Mouse (Mus musculus): ENCODE results near the gene Hip1. TPM values are rescaled to one million over a fixed set of nuclear protein-coding genes. Genes with fewer than 3 reads are reported as not detected.
A peak's percentile ranks its signal among the peaks of the same experiment; 100 is the strongest.

The Hip1 gene
- polyA plus RNA-seq, 1 experiment from 2014 or later: 76.5 TPM

DNA sequence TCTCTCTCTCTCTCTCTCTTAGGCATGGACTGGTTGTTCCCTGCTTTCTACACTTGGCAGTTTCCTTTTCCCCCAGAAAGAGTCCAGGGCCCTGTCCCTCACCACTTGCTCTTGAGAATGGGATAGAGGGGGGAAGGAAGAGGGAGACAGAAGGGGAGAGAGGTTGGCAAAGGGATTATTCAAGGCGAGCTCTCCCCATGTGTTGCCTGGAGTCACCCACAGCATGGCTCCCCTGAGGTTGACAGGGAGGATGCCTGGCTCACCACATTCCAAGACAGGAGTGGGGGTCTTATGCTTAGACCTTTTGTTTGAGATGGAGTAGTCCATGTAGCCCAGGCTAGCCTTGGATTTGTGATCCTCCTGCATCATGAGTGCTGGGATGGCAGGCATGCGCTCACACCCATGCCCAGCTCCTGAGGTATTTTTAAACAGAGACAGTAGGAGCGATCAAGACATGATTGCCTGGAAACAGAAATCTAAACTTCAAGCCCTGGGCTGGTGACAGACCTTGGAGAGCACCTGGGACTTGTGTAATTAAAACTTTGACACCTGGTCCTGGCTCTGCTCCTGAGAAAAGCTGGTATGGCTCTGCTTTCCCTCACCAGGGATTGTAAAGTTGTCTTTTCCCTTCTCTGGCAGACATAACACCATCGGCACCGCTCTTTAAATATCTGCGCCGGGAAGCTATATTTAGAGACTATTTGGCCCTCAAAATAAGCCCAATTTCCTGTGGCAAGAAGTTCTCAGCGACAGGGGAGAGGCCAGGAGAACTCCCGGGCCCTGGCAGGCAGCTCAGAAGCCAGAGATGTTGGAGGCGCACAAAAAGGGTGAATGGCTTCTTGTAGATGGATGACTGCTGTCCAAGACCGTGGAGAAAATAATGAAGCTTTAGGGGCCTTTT lies 20.0 kb downstream of the Hip1 start:
- H3K27me3 ChIP-seq (ENCODE audit: control insufficient read depth, insufficient read depth, low read length): no peaks in the 10 kb centered on the region
- H3K36me3 ChIP-seq (ENCODE audit: control insufficient read depth, insufficient read depth, low read length): no peaks in the 10 kb centered on the region
- H3K4me1 ChIP-seq (replicated peaks; ENCODE audit: control insufficient read depth, insufficient read depth, low read length): no peaks in the 10 kb centered on the region
- DNase-seq (ENCODE audit: low spot score): no peak
- no peak overlapping the region for H3K4me3 ChIP-seq (ENCODE audit: low read depth, low read length)
- 85% methylated on average over 11 of the region's 11 CpGs for WGBS
- no peaks in the 10 kb centered on the region for H3K9me3 ChIP-seq (ENCODE audit: control insufficient read depth, low read length)
- no peak overlapping the region for H3K4me2 ChIP-seq (ENCODE audit: low read depth, low read length, severe bottlenecking)
- ATAC-seq (replicated peaks; ENCODE audit: low FRiP score): no peak
- no peak overlapping the region for H3K27ac ChIP-seq (ENCODE audit: low read depth, low read length)
- no peak overlapping the region for H3K9ac ChIP-seq (ENCODE audit: low read length)

DNA sequence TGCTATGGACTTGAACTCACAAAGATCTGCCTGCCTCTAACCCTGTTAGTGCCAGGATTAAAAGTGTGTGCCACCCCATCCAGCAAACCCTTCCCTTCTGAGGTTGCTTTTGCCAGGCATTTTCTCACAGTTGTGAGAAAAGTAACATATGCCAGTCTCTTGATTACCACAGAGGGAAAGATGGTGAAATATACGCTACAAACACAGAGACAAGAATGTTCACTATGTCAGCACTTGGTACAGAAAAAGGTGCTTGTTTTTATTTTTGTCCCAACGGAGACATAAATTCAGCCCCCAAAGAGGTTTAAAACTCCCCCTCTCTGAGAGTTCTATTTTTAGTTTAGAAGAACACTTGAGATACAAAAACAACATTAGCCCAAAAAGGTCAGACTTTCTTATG lies 20.8 kb downstream of the Hip1 start:
- no peak overlapping the region for H3K27ac ChIP-seq (ENCODE audit: low read depth, low read length)
- no peak overlapping the region for H3K9ac ChIP-seq (ENCODE audit: low read length)
- H3K9me3 ChIP-seq (ENCODE audit: control insufficient read depth, low read length): no peaks in the 10 kb centered on the region
- H3K27me3 ChIP-seq (ENCODE audit: control insufficient read depth, insufficient read depth, low read length): no peaks in the 10 kb centered on the region
- no peak overlapping the region for H3K4me3 ChIP-seq (ENCODE audit: low read depth, low read length)
- no peaks in the 10 kb centered on the region for H3K36me3 ChIP-seq (ENCODE audit: control insufficient read depth, insufficient read depth, low read length)
- DNase-seq (ENCODE audit: low spot score): no peak
- ATAC-seq (replicated peaks; ENCODE audit: low FRiP score): no peak
- no peak overlapping the region for H3K4me2 ChIP-seq (ENCODE audit: low read depth, low read length, severe bottlenecking)
- no peaks in the 10 kb centered on the region for H3K4me1 ChIP-seq (replicated peaks; ENCODE audit: control insufficient read depth, insufficient read depth, low read length)
- 91% methylated on average over 2 of the region's 2 CpGs for WGBS

DNA sequence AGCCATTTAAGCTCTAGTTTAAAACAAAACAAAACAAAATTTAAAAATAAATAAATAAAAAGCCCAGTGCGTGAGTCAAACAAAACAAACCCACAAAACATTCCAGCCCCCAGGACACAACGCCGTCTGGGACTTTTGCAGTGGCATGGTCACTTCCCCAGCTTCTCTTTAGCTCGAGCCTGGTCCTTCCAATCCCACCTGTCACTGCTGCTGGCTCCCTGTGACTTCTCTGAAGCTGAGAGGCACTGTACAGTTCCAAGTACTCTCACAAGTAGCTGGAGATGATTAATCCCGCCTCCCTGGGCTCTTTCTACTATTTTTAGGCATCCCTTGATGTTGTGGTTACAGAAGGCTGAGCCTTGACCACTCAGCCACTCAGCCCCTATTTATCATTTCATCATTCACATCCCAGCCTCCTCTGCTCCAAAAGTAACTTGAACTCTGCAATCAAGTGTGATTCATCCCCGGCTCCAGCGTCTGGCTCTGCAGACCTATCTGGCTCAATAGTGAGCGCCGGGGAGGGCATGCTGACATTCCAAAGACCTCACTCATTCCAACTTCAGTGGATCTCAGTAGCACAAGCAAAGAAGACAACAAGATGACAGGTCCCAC lies 22.7 kb downstream of the Hip1 start:
- no peak for DNase-seq (ENCODE audit: low spot score)
- Histone ChIP-seq H3K4me2 (ENCODE audit: low read depth, low read length, severe bottlenecking) (no peak overlapping the region), H3K4me3 (ENCODE audit: low read depth, low read length) (no peak overlapping the region), H3K27ac (ENCODE audit: low read depth, low read length) (no peak overlapping the region), H3K4me1 (replicated peaks; ENCODE audit: control insufficient read depth, insufficient read depth, low read length) (no peaks in the 10 kb centered on the region), H3K9me3 (ENCODE audit: control insufficient read depth, low read length) (no peaks in the 10 kb centered on the region; the same call in 1 of the 2 replicates), H3K27me3 (ENCODE audit: control insufficient read depth, insufficient read depth, low read length) (no peaks in the 10 kb centered on the region), H3K9ac (ENCODE audit: low read length) (no peak overlapping the region), H3K36me3 (ENCODE audit: control insufficient read depth, insufficient read depth, low read length) (no peaks in the 10 kb centered on the region)
- no peak for ATAC-seq (replicated peaks; ENCODE audit: low FRiP score)
- 84% methylated on average over 9 of the region's 9 CpGs for WGBS

DNA sequence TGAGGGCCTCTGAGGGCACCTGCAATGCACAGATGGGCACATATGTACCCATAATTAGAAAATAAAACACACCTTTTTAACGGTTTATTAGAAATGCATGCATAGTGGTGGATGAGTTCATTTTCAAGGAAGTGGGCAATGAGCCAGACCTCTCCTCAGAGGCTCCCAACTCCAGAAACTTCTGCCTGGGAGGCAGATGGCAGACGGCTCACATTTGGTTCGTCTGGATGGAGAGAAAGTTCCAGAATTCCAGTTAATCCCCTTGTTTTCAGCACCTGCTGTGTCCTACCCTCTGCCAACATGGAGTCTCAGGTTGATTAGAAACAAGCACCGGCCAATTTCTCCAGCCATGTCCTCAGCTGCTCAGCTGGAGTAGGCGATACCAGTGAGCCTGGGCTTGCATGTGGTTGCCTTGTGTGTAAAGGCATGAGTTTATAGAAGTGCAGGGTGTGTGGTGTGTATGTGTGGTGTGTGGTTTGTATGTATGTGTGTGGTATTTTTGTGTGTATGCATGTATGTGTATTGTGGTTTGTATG lies 27.5 kb downstream of the Hip1 start:
- H3K4me1 ChIP-seq (replicated peaks; ENCODE audit: control insufficient read depth, insufficient read depth, low read length): no peaks in the 10 kb centered on the region
- H3K4me3 ChIP-seq (ENCODE audit: low read depth, low read length): no peak overlapping the region
- H3K9ac ChIP-seq (ENCODE audit: low read length): no peak overlapping the region
- WGBS: 91% methylated on average over 5 of the region's 5 CpGs
- peaks cover 4% of the 10 kb centered on the region; the same call in 1 of the 2 replicates for H3K9me3 ChIP-seq (ENCODE audit: control insufficient read depth, low read length)
- no peak overlapping the region for H3K4me2 ChIP-seq (ENCODE audit: low read depth, low read length, severe bottlenecking)
- ATAC-seq (replicated peaks; ENCODE audit: low FRiP score): no peak
- no peaks in the 10 kb centered on the region for H3K27me3 ChIP-seq (ENCODE audit: control insufficient read depth, insufficient read depth, low read length)
- no peaks in the 10 kb centered on the region; the same call in 1 of the 2 replicates for H3K36me3 ChIP-seq (ENCODE audit: control insufficient read depth, insufficient read depth, low read length)
- DNase-seq (ENCODE audit: low spot score): no peak
- no peak overlapping the region for H3K27ac ChIP-seq (ENCODE audit: low read depth, low read length)

DNA sequence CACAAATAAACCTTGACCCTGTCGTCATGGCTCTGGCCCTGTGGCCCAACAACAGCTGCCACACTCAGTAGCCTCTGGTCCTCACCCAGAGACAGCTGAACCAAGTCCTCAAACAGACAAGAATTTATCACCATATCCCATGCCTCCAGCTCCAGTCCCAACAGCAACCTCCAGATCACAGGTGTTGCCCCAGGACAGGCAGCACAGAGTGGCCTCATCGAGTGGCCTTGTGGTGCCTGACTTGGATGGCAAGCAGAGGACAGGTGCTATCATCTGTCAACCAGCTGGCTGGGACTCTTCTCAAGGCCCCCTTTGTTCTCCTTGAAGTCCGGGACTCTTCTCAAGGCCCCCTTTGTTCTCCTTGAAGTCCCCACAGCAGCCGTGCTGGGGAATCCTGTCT lies 31.8 kb downstream of the Hip1 start:
- Histone ChIP-seq H3K9ac (ENCODE audit: low read length) (no peak overlapping the region), H3K9me3 (ENCODE audit: control insufficient read depth, low read length) (peaks cover 4% of the 10 kb centered on the region; the same call in 1 of the 2 replicates), H3K36me3 (ENCODE audit: control insufficient read depth, insufficient read depth, low read length) (no peaks in the 10 kb centered on the region; the same call in 1 of the 2 replicates), H3K4me3 (ENCODE audit: low read depth, low read length) (no peak overlapping the region), H3K4me2 (ENCODE audit: low read depth, low read length, severe bottlenecking) (no peak overlapping the region), H3K4me1 (replicated peaks; ENCODE audit: control insufficient read depth, insufficient read depth, low read length) (no peaks in the 10 kb centered on the region), H3K27ac (ENCODE audit: low read depth, low read length) (no peak overlapping the region), H3K27me3 (ENCODE audit: control insufficient read depth, insufficient read depth, low read length) (no peaks in the 10 kb centered on the region)
- ATAC-seq (replicated peaks; ENCODE audit: low FRiP score) (no peak), DNase-seq (ENCODE audit: low spot score) (no peak)
- WGBS: 49% methylated on average over 4 of the region's 4 CpGs

DNA sequence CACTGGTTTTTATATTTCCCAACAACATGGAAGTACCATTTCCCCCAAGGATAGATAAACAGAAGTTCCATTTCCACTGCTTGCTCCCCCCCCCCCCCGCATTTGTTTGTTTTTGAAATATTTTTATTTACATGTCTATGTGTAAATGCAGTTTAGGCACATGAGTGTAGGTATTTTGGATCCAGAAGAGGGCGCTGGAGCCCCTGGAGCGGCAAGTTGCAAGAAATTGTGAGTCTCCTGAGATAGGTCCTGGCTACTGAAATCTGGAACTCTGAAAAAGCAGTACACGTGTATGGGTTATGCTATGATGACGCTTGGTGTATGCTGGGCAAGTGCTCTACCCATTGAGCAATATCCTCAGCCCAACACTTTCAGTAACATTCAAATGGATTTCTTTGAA lies 33.8 kb downstream of the Hip1 start:
- no peak overlapping the region for H3K27ac ChIP-seq (ENCODE audit: low read depth, low read length)
- no peak for DNase-seq (ENCODE audit: low spot score)
- H3K36me3 ChIP-seq (ENCODE audit: control insufficient read depth, insufficient read depth, low read length): no peaks in the 10 kb centered on the region
- no peaks in the 10 kb centered on the region for H3K27me3 ChIP-seq (ENCODE audit: control insufficient read depth, insufficient read depth, low read length)
- no peak overlapping the region for H3K4me2 ChIP-seq (ENCODE audit: low read depth, low read length, severe bottlenecking)
- no peak for ATAC-seq (replicated peaks; ENCODE audit: low FRiP score)
- WGBS: 55% methylated on average over 5 of the region's 5 CpGs
- H3K4me3 ChIP-seq (ENCODE audit: low read depth, low read length): no peak overlapping the region
- H3K9ac ChIP-seq (ENCODE audit: low read length): no peak overlapping the region
- 0 out of 2 replicates have a peak, but pooled peaks cover 2% of the 10 kb centered on the region for H3K9me3 ChIP-seq (ENCODE audit: control insufficient read depth, low read length)
- 0 out of 2 replicates have a peak, but pooled peaks cover 2% of the 10 kb centered on the region for H3K4me1 ChIP-seq (replicated peaks; ENCODE audit: control insufficient read depth, insufficient read depth, low read length)

DNA sequence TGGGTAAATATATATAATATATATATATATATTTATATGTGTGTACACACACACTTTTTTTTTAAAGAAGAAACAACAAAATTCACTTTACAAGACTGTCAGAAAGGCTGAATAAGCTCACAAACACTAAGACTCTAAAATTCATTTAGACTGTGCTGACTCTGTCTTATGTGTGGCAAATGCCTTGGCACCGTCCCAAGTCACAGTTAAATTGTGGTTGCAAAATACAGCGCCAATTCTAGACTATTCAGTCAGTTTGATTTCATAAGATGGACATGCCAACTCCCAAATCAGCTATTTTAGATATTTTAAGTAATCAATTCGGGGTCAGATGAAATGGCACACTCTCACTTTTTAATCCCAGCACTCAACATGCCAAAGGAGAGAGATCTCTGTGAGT lies 36.6 kb downstream of the Hip1 start:
- H3K27ac ChIP-seq (ENCODE audit: low read depth, low read length): no peak overlapping the region
- DNase-seq (ENCODE audit: low spot score) (no peak), ATAC-seq (replicated peaks; ENCODE audit: low FRiP score) (no peak)
- no peak overlapping the region for H3K9ac ChIP-seq (ENCODE audit: low read length)
- H3K4me1 ChIP-seq (replicated peaks; ENCODE audit: control insufficient read depth, insufficient read depth, low read length): 0 out of 2 replicates have a peak, but pooled peaks cover 2% of the 10 kb centered on the region
- no peaks in the 10 kb centered on the region for H3K9me3 ChIP-seq (ENCODE audit: control insufficient read depth, low read length)
- H3K36me3 ChIP-seq (ENCODE audit: control insufficient read depth, insufficient read depth, low read length): no peaks in the 10 kb centered on the region
- H3K4me3 ChIP-seq (ENCODE audit: low read depth, low read length): no peak overlapping the region
- H3K27me3 ChIP-seq (ENCODE audit: control insufficient read depth, insufficient read depth, low read length): no peaks in the 10 kb centered on the region
- 86% methylated on average over 3 of the region's 3 CpGs for WGBS
- H3K4me2 ChIP-seq (ENCODE audit: low read depth, low read length, severe bottlenecking): no peak overlapping the region

DNA sequence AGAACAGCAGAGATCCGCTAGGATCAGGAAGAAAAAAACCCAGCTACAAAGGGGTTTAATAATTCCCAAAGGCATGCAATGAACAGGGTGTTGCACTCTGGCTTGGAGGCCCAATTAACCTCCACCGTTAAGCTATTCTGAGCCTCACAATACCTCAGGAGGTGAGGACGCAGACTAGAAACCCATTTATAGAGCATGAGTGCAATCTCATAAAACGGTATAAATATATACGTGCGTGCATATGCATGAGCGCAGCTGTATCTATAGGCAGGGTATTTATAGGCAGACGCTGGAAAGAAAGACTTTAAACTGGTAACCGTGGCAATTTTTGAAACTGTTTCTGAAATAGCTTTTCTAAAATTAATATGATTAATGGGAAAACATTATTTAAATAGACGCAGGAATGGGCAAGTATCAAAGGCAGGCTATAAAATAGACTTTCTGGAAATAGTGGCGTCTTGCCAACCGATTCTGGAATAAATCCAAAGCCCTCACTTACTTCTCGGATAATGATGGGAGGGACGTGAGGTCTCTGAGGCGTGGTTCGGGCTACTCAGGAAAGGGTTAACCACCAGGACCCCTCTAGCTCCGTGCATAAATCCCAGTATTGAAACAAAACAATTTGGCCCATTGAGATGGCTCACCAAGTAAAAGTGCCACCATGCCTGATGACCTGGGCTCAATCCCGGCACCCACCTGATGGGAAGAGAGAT lies 37.2 kb downstream of the Hip1 start:
- no peak overlapping the region for H3K27ac ChIP-seq (ENCODE audit: low read depth, low read length)
- H3K9ac ChIP-seq (ENCODE audit: low read length): no peak overlapping the region
- no peaks in the 10 kb centered on the region for H3K27me3 ChIP-seq (ENCODE audit: control insufficient read depth, insufficient read depth, low read length)

More for the DNA sequence above, 37.2 kb downstream of the Hip1 start:
- Histone ChIP-seq H3K9me3 (ENCODE audit: control insufficient read depth, low read length) (no peaks in the 10 kb centered on the region), H3K4me3 (ENCODE audit: low read depth, low read length) (no peak overlapping the region), H3K4me1 (replicated peaks; ENCODE audit: control insufficient read depth, insufficient read depth, low read length) (0 out of 2 replicates have a peak, but pooled peaks cover 2% of the 10 kb centered on the region), H3K36me3 (ENCODE audit: control insufficient read depth, insufficient read depth, low read length) (no peaks in the 10 kb centered on the region), H3K4me2 (ENCODE audit: low read depth, low read length, severe bottlenecking) (no peak overlapping the region)
- ATAC-seq (replicated peaks; ENCODE audit: low FRiP score): peak; percentile 39; the same call in 1 of the 2 replicates
- DNase-seq (ENCODE audit: low spot score): no peak
- 51% methylated on average over 18 of the region's 18 CpGs for WGBS

Data from forebrain, embryonic 11.5 days (tissue).